Mouse (Mus musculus): ENCODE data around the gene Rps7.

- TF ChIP-seq JUND (IDR thresholded peaks at IDR 0.05; ENCODE audit: low read depth, low read length) (no peak), MAFK (IDR thresholded peaks at IDR 0.05; ENCODE audit: borderline replicate concordance, low read depth, low read length) (no peak), EP300 (IDR thresholded peaks at IDR 0.05; ENCODE audit: low read depth in 1 of 2, low read length in 2 of 2) (no peak), CTCF (IDR thresholded peaks at IDR 0.05 in 2 of 3, conservative IDR thresholded peaks at IDR 0.05 in 1 of 3; ENCODE audit: control insufficient read depth in 1 of 3, insufficient read depth in 1 of 3, low read depth in 2 of 3, low read length in 3 of 3, poor library complexity in 1 of 3, severe bottlenecking in 1 of 3) (no peak), POLR2A (IDR thresholded peaks at IDR 0.05; ENCODE audit: control insufficient read depth in 1 of 2, insufficient read depth in 1 of 2, low read depth in 1 of 2, low read length in 2 of 2, poor library complexity in 1 of 2) (peak in 1 of 2 experiments; percentile 62; a peak in 2 of 4 replicates), ELF1 (IDR thresholded peaks at IDR 0.05; ENCODE audit: low read depth, low read length) (no peak), ZMIZ1 (IDR thresholded peaks at IDR 0.05; ENCODE audit: low read depth, low read length) (peak; percentile 58; the same call in 1 of the 2 replicates), ZC3H11A (IDR thresholded peaks at IDR 0.05; ENCODE audit: low read depth, low read length) (no peak), MYB (IDR thresholded peaks at IDR 0.05; ENCODE audit: low read depth, low read length) (no peak), USF1 (IDR thresholded peaks at IDR 0.05; ENCODE audit: low read depth, low read length) (peak; percentile 73), HCFC1 (IDR thresholded peaks at IDR 0.05; ENCODE audit: low read depth, low read length) (peak; percentile 43; the same call in 1 of the 2 replicates), GATA1 (IDR thresholded peaks at IDR 0.05; ENCODE audit: low read depth, low read length) (no peak)
Measured at GRCm38 (mm10) chr12:28675121-28675924, 39.6 kb upstream of the Rps7 start, which contains the start of gene Adi1.
